Mouse (Mus musculus): ENCODE results near the gene Gm21209. TPM values are rescaled to one million over a fixed set of nuclear protein-coding genes. Genes with fewer than 3 reads are reported as not detected.
"Not testable (repeated sequence)": the region's sequence is repeated elsewhere in the genome, so short reads cannot be mapped to it uniquely, and the experiment has no call there.

Gene Gm21209
- not detected in 2 replicates for total RNA-seq (2014; rRNA removed)
- polyA plus RNA-seq (2015; fragmentation: Nextera tagmentation; extraction: Ambion mirVana) = not detected in 2 replicates

DNA sequence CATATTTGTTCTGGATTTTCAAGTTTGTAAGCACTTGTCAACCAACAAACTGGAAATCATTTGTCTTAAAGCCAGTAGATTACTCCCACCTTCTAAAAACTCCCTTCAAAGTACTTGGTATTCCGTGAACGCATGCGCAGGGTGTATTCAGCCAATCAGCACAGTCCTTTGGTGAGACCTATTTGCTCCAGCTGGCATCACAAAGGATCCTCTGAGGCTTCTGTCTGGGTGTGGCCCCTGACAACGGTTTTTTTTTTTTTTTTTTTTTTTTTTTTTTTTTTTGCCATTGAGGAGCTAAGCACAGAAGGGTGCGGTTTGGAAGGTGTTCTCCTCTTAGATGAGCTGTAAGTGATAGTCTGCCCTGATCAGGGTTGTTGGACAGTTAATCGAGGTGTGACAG lies at the start of gene Gm21209:
Gene Gm21209, plus strand, starts transcription at position 301 of the 400 bp plus-strand sequence.
- H3K4me2 ChIP-seq (ENCODE audit: low read depth, low read length); H3K27ac ChIP-seq; H3K27me3 ChIP-seq (ENCODE audit: insufficient read depth, low read length); ATAC-seq; H3K9ac ChIP-seq (replicated peaks; ENCODE audit: low read length); DNase-seq (ENCODE audit: low spot score); H3K9me3 ChIP-seq (ENCODE audit: low read length); H3K36me3 ChIP-seq (ENCODE audit: insufficient read depth, low read length); H3K4me3 ChIP-seq (ENCODE audit: low read length); H3K4me1 ChIP-seq (ENCODE audit: insufficient read depth, low read length): not testable (repeated sequence)
- no CpG with 5 or more reads among the region's 6 CpGs for WGBS
